Mouse (Mus musculus) CD4-positive naive resting alpha-beta T cell, adult 76 days (primary cell): ENCODE data around the gene Vmn1r24. TPM values are rescaled to one million over a fixed set of nuclear protein-coding genes. Genes with fewer than 3 reads are reported as not detected.

Experiments used
- total RNA-seq: library from RNA; stranded (reverse); gene quantifications from one replicate; pipeline ENCODE4 v1.2.4, GENCODE M21; 2023

Gene Vmn1r24
- not detected for total RNA-seq

GRCm38 (mm10) chr6:57961403-57961802 is at the start of gene Vmn1r24:
Gene Vmn1r24 (minus strand): TSS chr6:57961503.

GRCm38 (mm10) chr6:57980710-57981109 is 19.4 kb upstream of the Vmn1r24 start, which contains the start of gene Vmn1r25:
Gene Vmn1r25 (minus strand): TSS chr6:57980810.

GRCm38 (mm10) chr6:57926738-57927137 is 34.6 kb downstream of the Vmn1r24 start, which contains the start of gene Vmn1r23:
Gene Vmn1r23 (minus strand): TSS chr6:57926838.

GRCm38 (mm10) chr6:57907928-57908327 is 53.4 kb downstream of the Vmn1r24 start, which contains the start of gene Vmn1r22:
Gene Vmn1r22 (minus strand): TSS chr6:57908028.

Other genes starting within 250 kb of the Vmn1r24 start
- 48.1 TPM for gene Vopp1, start 136.3 kb downstream of the Vmn1r24 start, total RNA-seq
- gene Vmn1r21, start 111.2 kb downstream of the Vmn1r24 start, total RNA-seq: not detected
- gene Vmn1r22, start 53.5 kb downstream of the Vmn1r24 start, total RNA-seq: not detected
- gene Vmn1r23, start 34.7 kb downstream of the Vmn1r24 start, total RNA-seq: not detected
- not detected for gene Vmn1r25, start 19.3 kb upstream of the Vmn1r24 start, total RNA-seq
- gene Vmn1r26, start 53.7 kb upstream of the Vmn1r24 start, total RNA-seq: not detected